ENCODE assay signal across 13 mouse cellular contexts in the genomic region with DNA sequence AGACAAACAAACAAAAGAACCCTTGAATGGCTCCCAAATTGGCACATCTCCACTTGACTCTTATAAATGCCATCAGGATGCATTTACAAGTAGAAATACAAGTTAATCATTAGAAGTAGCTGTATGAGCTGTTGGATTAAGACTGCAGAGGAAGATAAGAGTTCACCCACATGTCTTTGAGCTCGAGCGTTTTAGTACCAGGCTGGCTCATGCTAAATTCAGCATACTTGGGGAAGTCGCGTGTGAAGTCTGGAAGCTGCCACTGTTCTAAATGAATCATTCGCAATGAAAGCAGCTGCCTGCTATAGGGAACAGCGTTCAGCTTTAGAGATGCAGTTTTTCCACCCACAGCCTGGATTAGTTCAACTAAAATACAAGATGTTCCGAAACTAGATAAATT. TPM values are rescaled to one million over a fixed set of nuclear protein-coding genes. Genes with fewer than 3 reads are reported as not detected.
DNase-seq lines count a peak whose midpoint lies in the region; ATAC-seq lines count a peak whose summit lies in the region.
"Had no signal": no experiment of that assay in that cellular context is flagged by ENCODE, and none has a peak within 500 bp of the region (broad histone marks: within the 10 kb centered on the region; RNA-seq: fewer than 3 reads in every experiment).

No protein-coding gene starts in this region.

- no peaks in the 10 kb centered on the region for H3K9me3 ChIP-seq in hindbrain, embryonic 16.5 days (ENCODE audit: control insufficient read depth, low read length)
- no peaks in the 10 kb centered on the region for H3K9me3 ChIP-seq in hindbrain, embryonic 10.5 days
- H3K9me3 ChIP-seq: limb, embryonic 12.5 days had no signal

- ATAC-seq in hindbrain, embryonic 16.5 days: 0 out of 2 replicates have a peak, but pooled peaks have one; percentile 45

- H3K27me3 ChIP-seq in hindbrain, embryonic 16.5 days (replicated peaks; ENCODE audit: control insufficient read depth, insufficient read depth, low read length): no peaks in the 10 kb centered on the region
- no peaks in the 10 kb centered on the region for H3K27me3 ChIP-seq in hindbrain, embryonic 10.5 days (ENCODE audit: insufficient read depth, poor library complexity, severe bottlenecking)
- H3K27me3 ChIP-seq: limb, embryonic 12.5 days had no signal

- WGBS in hindbrain, embryonic 16.5 days: 70% methylated on average over 7 of the region's 7 CpGs
- 86% methylated on average over 7 of the region's 7 CpGs for WGBS in hindbrain, embryonic 10.5 days

- H3K4me1 ChIP-seq in hindbrain, embryonic 16.5 days (ENCODE audit: control insufficient read depth, insufficient read depth, low read depth, low read length): no peaks in the 10 kb centered on the region
- H3K4me1 ChIP-seq in hindbrain, embryonic 10.5 days (replicated peaks): no peaks in the 10 kb centered on the region
- H3K4me1 ChIP-seq: limb, embryonic 12.5 days had no signal

- H3K9ac ChIP-seq in hindbrain, embryonic 16.5 days (ENCODE audit: low read depth, low read length): no peak overlapping the region
- H3K9ac ChIP-seq: limb, embryonic 12.5 days had no signal

- no peak for DNase-seq in hindbrain, embryonic 10.5 days (ENCODE audit: low spot score)
- peak; percentile 55 for DNase-seq in brain, embryonic 18.5 days (ENCODE audit: low read depth, low spot score)
- peak; percentile 22 to 63 for DNase-seq in layer of hippocampus, postnatal 14 days (ENCODE audit: low spot score in 2 of 2)
- peak; percentile 75 to 77 for DNase-seq in right cerebral cortex, adult 2 months (ENCODE audit: low spot score in 2 of 2)
- no peak for DNase-seq in urinary bladder, postnatal 4 days (ENCODE audit: low spot score in 2 of 2)
- no peak for DNase-seq in lung, postnatal 4 days
- DNase-seq in kidney, postnatal 36 days: no peak
- DNase-seq: spleen, adult 18-20 months; thymus, postnatal 4 days had no signal

- H3K36me3 ChIP-seq in hindbrain, embryonic 16.5 days (ENCODE audit: control insufficient read depth, insufficient read depth, low read length): no peaks in the 10 kb centered on the region
- no peaks in the 10 kb centered on the region for H3K36me3 ChIP-seq in hindbrain, embryonic 10.5 days
- H3K36me3 ChIP-seq: limb, embryonic 12.5 days had no signal

- H3K4me2 ChIP-seq in hindbrain, embryonic 16.5 days (ENCODE audit: low read length): no peak overlapping the region
- H3K4me2 ChIP-seq: limb, embryonic 12.5 days had no signal

- H3K27ac ChIP-seq in hindbrain, embryonic 16.5 days (ENCODE audit: low read depth, low read length): no peak overlapping the region
- H3K27ac ChIP-seq in hindbrain, embryonic 10.5 days: no peak overlapping the region
- H3K27ac ChIP-seq: limb, embryonic 12.5 days; macrophage had no signal

- no peak overlapping the region for H3K4me3 ChIP-seq in hindbrain, embryonic 16.5 days (ENCODE audit: low read length)
- H3K4me3 ChIP-seq in hindbrain, embryonic 10.5 days: no peak overlapping the region
- H3K4me3 ChIP-seq: limb, embryonic 12.5 days had no signal

RNA-seq across cellular contexts. Expression of a gene that starts 57.4 kb away (rescaled TPM):
- polyA plus RNA-seq in hindbrain, embryonic 16.5 days (2015; fragmentation: Nextera tagmentation; extraction: Ambion mirVana): 1.1 and 1.6 TPM in 2 replicates
- polyA plus RNA-seq in hindbrain, embryonic 10.5 days (2016; fragmentation: Nextera tagmentation; extraction: Ambion mirVana): 0.06 and 0.07 TPM in 2 replicates
- 10 to 100 TPM; 31.2 to 37.7 TPM for total RNA-seq in layer of hippocampus, postnatal 14 days (2021)
- total RNA-seq: granulocyte monocyte progenitor cell, adult 5-6 weeks had no signal
- polyA plus RNA-seq: macrophage had no signal

Comparison
In these comparisons a context has a peak if more than half of its experiments do, and no peak if none do; other contexts are left out.
1. DNase-seq: peak in brain, embryonic 18.5 days (single experiment), layer of hippocampus, postnatal 14 days (2 of 2) and right cerebral cortex, adult 2 months (2 of 2); none in hindbrain, embryonic 10.5 days (single experiment), urinary bladder, postnatal 4 days (0 of 2), lung, postnatal 4 days (0 of 2) and kidney, postnatal 36 days (0 of 2).